Mouse (Mus musculus) G1E (cell line): Measurements from ENCODE around the gene Lrrc37a.

Experiments
- CTCF ChIP-seq: IDR thresholded peaks from 2 replicates; pipeline ENCODE4 v1.5.1; 2012; ENCODE audit warnings: low read depth, low read length, inconsistent platforms, mixed read lengths
- GATA2 ChIP-seq: IDR thresholded peaks from 2 replicates; pipeline ENCODE4 v1.6.1; 2012; ENCODE audit warnings: low read depth, low read length, inconsistent platforms, borderline replicate concordance
- TAL1 ChIP-seq: conservative IDR thresholded peaks from 2 replicates; pipeline ENCODE4 v1.6.1; 2012; ENCODE audit warnings: low read depth, low read length, inconsistent platforms, mixed read lengths

GRCm38 (mm10) chr11:103402738-103403137 lies 101.7 kb downstream of the Lrrc37a start:
- TF ChIP-seq CTCF (no peak), TAL1 (no peak), GATA2 (no peak)
